Mouse (Mus musculus) myocyte (in vitro differentiated cells): ENCODE measurements at regions not wholly inside any gene's neighbourhood (a gene's known extent, or its start where the extent isn't known, plus 50 kb on each side); places are given as distances from the start of the nearest gene placed in this dataset.

ENCODE experiments used
- H3K27me3 ChIP-seq: one replicate; pipeline ENCODE4 v1.6.1; 2011; ENCODE audit not compliant: control insufficient read depth, insufficient read depth, insufficient read length
- H3K36me3 ChIP-seq: one replicate; pipeline ENCODE4 v1.6.1; 2011; ENCODE audit not compliant: control insufficient read depth, insufficient read depth
- H3K4me2 ChIP-seq: one replicate; pipeline ENCODE4 v1.6.1; 2011; ENCODE audit warnings: low read depth, control low read depth
- H3K4me3 ChIP-seq: one replicate; pipeline ENCODE4 v1.5.1; 2011; ENCODE audit warnings: mild to moderate bottlenecking, control low read depth, moderate library complexity
- H3K79me2 ChIP-seq: one replicate; pipeline ENCODE4 v1.6.1; 2011; ENCODE audit not compliant: control insufficient read depth, insufficient read depth
- H3ac ChIP-seq: one replicate; pipeline ENCODE4 v1.6.1; 2011; ENCODE audit not compliant: control insufficient read depth, insufficient read length
- CEBPB ChIP-seq: IDR thresholded peaks from 2 replicates; pipeline ENCODE4 v1.6.1; 2011; ENCODE audit warnings: mild to moderate bottlenecking, moderate library complexity; ENCODE audit not compliant: poor library complexity, insufficient read depth, severe bottlenecking
- E2F4 ChIP-seq: IDR thresholded peaks from one replicate; pipeline ENCODE4 v1.6.1; 2011; ENCODE audit warnings: mild to moderate bottlenecking, control low read depth, moderate library complexity; ENCODE audit not compliant: insufficient read depth
- MAX ChIP-seq: IDR thresholded peaks from one replicate; pipeline ENCODE4 v1.6.1; 2011; ENCODE audit warnings: low read depth, mild to moderate bottlenecking, control low read depth
- MYOD1 ChIP-seq, 3 experiments: IDR thresholded peaks; one replicate each; pipeline ENCODE4 v1.6.1; 2011; ENCODE audit warnings: control low read depth in 2 of 3, low read depth in 2 of 3, mild to moderate bottlenecking in 2 of 3, moderate library complexity in 1 of 3; ENCODE audit not compliant: insufficient read length in 2 of 3, control insufficient read depth in 1 of 3
- MYOG ChIP-seq, 3 experiments: IDR thresholded peaks; one replicate each; pipeline ENCODE4 v1.6.1; 2011; ENCODE audit warnings: control low read depth in 2 of 3, low read depth in 2 of 3, mild to moderate bottlenecking in 2 of 3; ENCODE audit not compliant: insufficient read length in 2 of 3, control insufficient read depth in 1 of 3, insufficient read depth in 1 of 3
- POLR2A ChIP-seq: IDR thresholded peaks from one replicate; pipeline ENCODE4 v1.6.1; 2011; ENCODE audit warnings: low read depth, mild to moderate bottlenecking, control low read depth, moderate library complexity; ENCODE audit not compliant: insufficient read length
- POLR2AphosphoS2 ChIP-seq: IDR thresholded peaks from one replicate; pipeline ENCODE4 v1.6.1; 2011; ENCODE audit warnings: low read depth, control low read depth; ENCODE audit not compliant: insufficient read length
- REST ChIP-seq: IDR thresholded peaks from one replicate; pipeline ENCODE4 v1.6.1; 2011; ENCODE audit warnings: mild to moderate bottlenecking, control low read depth, moderate library complexity; ENCODE audit not compliant: insufficient read depth, insufficient read length
- SRF ChIP-seq: IDR thresholded peaks from one replicate; pipeline ENCODE4 v1.6.1; 2011; ENCODE audit warnings: low read depth; ENCODE audit not compliant: control insufficient read depth, insufficient read length
- TCF12 ChIP-seq: IDR thresholded peaks from one replicate; pipeline ENCODE4 v1.6.1; 2011; ENCODE audit warnings: mild to moderate bottlenecking, control low read depth; ENCODE audit not compliant: poor library complexity, insufficient read depth, severe bottlenecking
- TCF3 ChIP-seq: IDR thresholded peaks from one replicate; pipeline ENCODE4 v1.6.1; 2011; ENCODE audit warnings: low read depth, control low read depth; ENCODE audit not compliant: insufficient read length
- USF1 ChIP-seq: IDR thresholded peaks from one replicate; pipeline ENCODE4 v1.6.1; 2011; ENCODE audit warnings: low read depth, mild to moderate bottlenecking, control low read depth, moderate library complexity

- no peak overlapping the region for H3K4me3 ChIP-seq
- TF ChIP-seq SRF (no peak), CEBPB (no peak), REST (no peak), MYOG (IDR thresholded peaks at IDR 0.05; ENCODE audit: control insufficient read depth in 1 of 3, insufficient read depth in 1 of 3, insufficient read length in 2 of 3, low read depth in 2 of 3) (no peak), TCF3 (no peak), MAX (no peak), POLR2A (no peak), E2F4 (no peak), TCF12 (no peak), USF1 (no peak), MYOD1 (IDR thresholded peaks at IDR 0.05; ENCODE audit: control insufficient read depth in 1 of 3, insufficient read length in 2 of 3, low read depth in 2 of 3) (no peak), POLR2AphosphoS2 (no peak)
- H3K79me2 ChIP-seq = no peaks in the 10 kb centered on the region
- H3K4me2 ChIP-seq = no peak overlapping the region
- H3K27me3 ChIP-seq = no peaks in the 10 kb centered on the region
- no peaks in the 10 kb centered on the region for H3K36me3 ChIP-seq
- no peak overlapping the region for H3ac ChIP-seq
Observed at GRCm38 (mm10) chr9:69886351-69886750, 102.9 kb upstream of the Bnip2 start.

DNA sequence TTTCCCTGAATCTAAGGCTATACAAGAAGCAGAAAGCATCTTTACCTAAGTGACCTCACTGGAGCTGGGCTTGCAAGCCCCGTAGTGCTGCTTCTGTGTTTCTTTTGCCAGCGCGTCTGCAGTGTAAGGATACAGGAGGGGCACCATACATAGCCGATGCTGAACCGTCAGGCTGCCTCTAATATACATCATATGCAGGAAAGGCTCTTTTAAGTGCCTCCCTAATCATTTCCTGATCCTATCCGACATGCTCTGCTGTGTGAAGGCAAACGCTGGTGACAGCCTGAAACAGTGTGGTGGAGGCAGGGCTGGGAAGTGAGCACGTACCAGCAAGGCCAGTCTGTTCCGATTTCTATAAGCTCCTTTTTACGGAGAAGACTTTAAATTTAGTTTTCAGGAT is 91.2 kb upstream of the Bnip2 start:
- no peaks in the 10 kb centered on the region for H3K36me3 ChIP-seq
- no peak overlapping the region for H3ac ChIP-seq
- no peaks in the 10 kb centered on the region for H3K79me2 ChIP-seq
- H3K4me3 ChIP-seq = no peak overlapping the region
- H3K4me2 ChIP-seq = no peak overlapping the region
- H3K27me3 ChIP-seq = peaks cover 29% of the 10 kb centered on the region
- TF ChIP-seq CEBPB (no peak), TCF3 (no peak), MYOD1 (IDR thresholded peaks at IDR 0.05; ENCODE audit: control insufficient read depth in 1 of 3, insufficient read length in 2 of 3, low read depth in 2 of 3) (no peak), REST (no peak), POLR2A (no peak), TCF12 (no peak), E2F4 (no peak), MYOG (IDR thresholded peaks at IDR 0.05; ENCODE audit: control insufficient read depth in 1 of 3, insufficient read depth in 1 of 3, insufficient read length in 2 of 3, low read depth in 2 of 3) (no peak), MAX (no peak)

DNA sequence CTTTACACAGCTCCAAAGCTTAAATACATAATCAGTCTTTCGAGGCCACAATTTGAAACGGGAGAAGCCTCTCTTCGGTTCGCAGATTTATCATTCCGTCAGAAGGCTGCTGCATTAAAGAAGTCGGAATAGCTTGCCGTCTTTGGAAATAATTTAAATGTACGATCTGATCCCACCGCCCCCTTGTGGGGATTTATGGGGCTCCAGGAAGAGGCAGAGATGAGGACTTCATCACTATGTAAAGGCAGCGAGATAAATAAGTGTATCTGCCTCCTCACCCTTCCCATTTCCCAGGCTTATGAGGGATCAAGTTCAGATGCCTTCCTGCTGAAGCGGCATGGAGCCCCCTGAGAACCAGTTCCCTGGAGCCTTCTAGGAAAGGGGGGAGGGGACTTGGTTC is 89.9 kb upstream of the Bnip2 start:
- no peaks in the 10 kb centered on the region for H3K36me3 ChIP-seq
- no peaks in the 10 kb centered on the region for H3K79me2 ChIP-seq
- peaks cover 29% of the 10 kb centered on the region for H3K27me3 ChIP-seq
- no peak overlapping the region for H3ac ChIP-seq
- no peak overlapping the region for H3K4me3 ChIP-seq
- no peak for TF ChIP-seq MAX
- H3K4me2 ChIP-seq = no peak overlapping the region

GRCm38 (mm10) chr9:69900871-69901270 is 88.4 kb upstream of the Bnip2 start:
- Histone ChIP-seq H3K36me3 (no peaks in the 10 kb centered on the region), H3K4me3 (no peak overlapping the region), H3K4me2 (no peak overlapping the region), H3K79me2 (no peaks in the 10 kb centered on the region), H3ac (no peak overlapping the region), H3K27me3 (peaks cover 29% of the 10 kb centered on the region)
- TF ChIP-seq MAX (no peak), TCF3 (no peak), MYOD1 (IDR thresholded peaks at IDR 0.05; ENCODE audit: control insufficient read depth in 1 of 3, insufficient read length in 2 of 3, low read depth in 2 of 3) (no peak), REST (no peak), TCF12 (no peak), E2F4 (no peak), POLR2AphosphoS2 (no peak), POLR2A (no peak), MYOG (IDR thresholded peaks at IDR 0.05; ENCODE audit: control insufficient read depth in 1 of 3, insufficient read depth in 1 of 3, insufficient read length in 2 of 3, low read depth in 2 of 3) (no peak), CEBPB (no peak), USF1 (no peak), SRF (no peak)

DNA sequence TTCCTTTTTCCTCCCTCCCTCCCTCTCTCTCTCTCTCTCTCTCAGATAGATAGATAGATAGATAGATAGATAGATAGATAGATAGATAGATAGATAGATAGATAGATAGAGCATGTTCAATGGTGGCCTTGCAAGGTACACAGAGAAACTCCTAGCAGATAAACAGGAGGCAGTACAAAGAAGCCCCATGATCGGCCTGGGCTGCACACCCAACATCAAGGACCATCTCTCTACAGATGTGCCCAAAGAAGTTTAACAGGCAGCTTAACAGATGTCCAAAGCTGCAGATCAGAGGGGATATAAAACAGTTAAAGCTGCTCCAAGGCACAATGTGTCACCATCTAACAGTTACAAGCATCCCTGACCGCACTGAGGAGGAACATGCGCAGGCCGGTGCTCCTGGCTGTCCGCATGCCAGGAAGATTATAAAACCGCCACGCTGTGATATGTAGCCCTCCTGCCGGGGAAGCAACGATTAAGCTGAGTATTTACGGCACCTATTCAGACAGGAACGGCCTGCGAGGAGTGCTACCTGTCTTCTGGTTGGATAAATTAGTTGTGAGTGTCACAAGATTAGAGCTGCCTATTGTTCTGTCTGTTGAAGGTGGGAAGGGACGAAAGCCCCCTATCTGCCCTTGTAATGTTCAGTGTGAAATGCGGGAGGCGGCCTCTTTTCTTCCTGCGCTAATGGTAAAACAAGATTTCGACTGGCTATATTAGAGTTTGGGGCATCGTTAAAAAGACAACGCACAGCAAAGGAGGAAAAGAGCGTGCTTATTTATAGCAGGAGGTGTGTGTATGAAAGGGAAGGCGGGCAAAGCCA is 81.9 kb upstream of the Bnip2 start:
- Histone ChIP-seq H3K79me2 (no peaks in the 10 kb centered on the region), H3ac (no peak overlapping the region), H3K36me3 (no peaks in the 10 kb centered on the region), H3K4me3 (no peak overlapping the region), H3K27me3 (peaks cover 21% of the 10 kb centered on the region), H3K4me2 (no peak overlapping the region)
- no peak for TF ChIP-seq MYOD1 (IDR thresholded peaks at IDR 0.05; ENCODE audit: control insufficient read depth in 1 of 3, insufficient read length in 2 of 3, low read depth in 2 of 3)
- no peak for TF ChIP-seq POLR2A
- TF ChIP-seq SRF = no peak
- TF ChIP-seq MYOG (IDR thresholded peaks at IDR 0.05; ENCODE audit: control insufficient read depth in 1 of 3, insufficient read depth in 1 of 3, insufficient read length in 2 of 3, low read depth in 2 of 3) = no peak
- no peak for TF ChIP-seq USF1
- no peak for TF ChIP-seq MAX
- TF ChIP-seq CEBPB = no peak
- no peak for TF ChIP-seq TCF3
- TF ChIP-seq TCF12 = no peak
- TF ChIP-seq REST = no peak
- TF ChIP-seq E2F4 = no peak
- TF ChIP-seq POLR2AphosphoS2 = no peak
